Mouse (Mus musculus): ENCODE measurements around the gene Cdh18. TPM values are rescaled to one million over a fixed set of nuclear protein-coding genes. Genes with fewer than 3 reads are reported as not detected.

The Cdh18 gene
- polyA plus RNA-seq (2017; shearing (Covaris generic)), result not detected

DNA sequence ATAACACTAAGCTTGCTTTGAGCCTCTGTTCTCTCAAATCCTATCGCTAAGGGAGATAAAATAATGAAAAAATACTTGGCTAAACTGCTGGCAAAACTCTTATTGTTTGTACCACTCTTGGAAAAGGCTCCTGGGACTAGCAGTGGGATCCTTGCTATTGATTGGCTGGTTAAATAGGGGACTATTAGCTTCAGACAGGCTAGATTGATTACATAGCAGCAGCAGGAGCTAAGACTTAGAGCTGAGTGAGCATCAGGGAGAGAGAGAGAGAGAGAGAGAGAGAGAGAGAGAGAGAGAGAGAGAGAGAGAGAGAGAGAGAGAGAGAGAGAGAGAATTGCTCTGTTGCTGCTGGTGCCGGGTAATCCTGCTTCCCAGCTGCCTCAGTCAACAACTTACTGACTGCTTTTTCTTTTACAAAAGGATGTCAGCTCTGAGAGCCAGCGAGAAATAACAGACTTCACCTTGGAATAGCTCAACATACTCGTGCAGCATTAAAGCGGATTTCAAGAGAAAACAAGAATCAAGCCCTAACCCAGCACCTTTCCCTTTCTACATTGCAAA, at the start of gene Cdh18:
Gene Cdh18, plus strand, starts transcription at position 312 of the 561 bp plus-strand sequence.

